Mouse (Mus musculus): ENCODE measurements around the gene 3110009E18Rik. TPM values are rescaled to one million over a fixed set of nuclear protein-coding genes. Genes with fewer than 3 reads are reported as not detected.
"Not testable (repeated sequence)": the region's sequence is repeated elsewhere in the genome, so short reads cannot be mapped to it uniquely, and the experiment has no call there.

3110009E18Rik gene
- polyA plus RNA-seq, 1 experiment from 2014 or later, result 26.1 TPM

GRCm38 (mm10) chr1:120082957-120083585 is 37.9 kb upstream of the 3110009E18Rik start:
- no peaks in the 10 kb centered on the region for H3K36me3 ChIP-seq (ENCODE audit: control insufficient read depth, insufficient read depth, low read length)
- H3K9me3 ChIP-seq (ENCODE audit: control insufficient read depth, low read length), result no peaks in the 10 kb centered on the region
- 42% methylated on average over 7 of the region's 7 CpGs for WGBS
- no peak for DNase-seq (ENCODE audit: low spot score)
- no peak overlapping the region for H3K4me3 ChIP-seq (ENCODE audit: low read depth, low read length)
- H3K9ac ChIP-seq (ENCODE audit: low read depth, low read length), result no peak overlapping the region
- no peak for ATAC-seq (ENCODE audit: low FRiP score)
- H3K27ac ChIP-seq (ENCODE audit: low read depth, low read length), result no peak overlapping the region
- no peaks in the 10 kb centered on the region for H3K27me3 ChIP-seq (ENCODE audit: control insufficient read depth, insufficient read depth, low read length)
- no peak overlapping the region for H3K4me2 ChIP-seq (replicated peaks; ENCODE audit: low read depth, low read length)
- no peaks in the 10 kb centered on the region for H3K4me1 ChIP-seq (replicated peaks; ENCODE audit: control insufficient read depth, insufficient read depth, low read length)

- Histone ChIP-seq H3K4me2 (replicated peaks; ENCODE audit: low read depth, low read length) (no peak overlapping the region), H3K27ac (ENCODE audit: low read depth, low read length) (no peak overlapping the region), H3K4me1 (replicated peaks; ENCODE audit: control insufficient read depth, insufficient read depth, low read length) (no peaks in the 10 kb centered on the region), H3K4me3 (ENCODE audit: low read depth, low read length) (no peak overlapping the region), H3K27me3 (ENCODE audit: control insufficient read depth, insufficient read depth, low read length) (no peaks in the 10 kb centered on the region), H3K36me3 (ENCODE audit: control insufficient read depth, insufficient read depth, low read length) (no peaks in the 10 kb centered on the region), H3K9me3 (ENCODE audit: control insufficient read depth, low read length) (no peaks in the 10 kb centered on the region), H3K9ac (ENCODE audit: low read depth, low read length) (no peak overlapping the region)
- DNase-seq (ENCODE audit: low spot score) (no peak), ATAC-seq (ENCODE audit: low FRiP score) (no peak)
- 63% methylated on average over 5 of the region's 5 CpGs for WGBS
Measured at GRCm38 (mm10) chr1:120083921-120084517, 37.0 kb upstream of the 3110009E18Rik start.

DNA sequence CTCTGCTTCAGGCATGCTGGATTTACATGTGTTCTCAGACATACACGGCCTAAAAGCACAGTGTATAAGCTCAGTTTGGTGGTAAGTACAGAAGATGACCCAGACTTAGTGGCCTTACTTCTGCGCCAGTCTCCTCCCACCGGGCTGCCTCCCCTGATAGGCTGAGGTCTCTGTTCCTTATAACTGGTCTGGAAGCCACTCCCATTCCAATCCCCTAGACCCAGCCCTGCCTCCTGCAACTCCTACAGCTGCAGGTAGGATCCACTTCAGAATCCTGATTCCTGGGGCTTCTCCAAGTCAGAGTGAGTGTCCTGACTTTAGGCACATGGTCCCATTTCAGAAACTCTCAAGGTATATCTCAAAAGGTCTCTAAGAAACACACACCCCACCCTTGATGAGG is 35.3 kb upstream of the 3110009E18Rik start:
- ATAC-seq (ENCODE audit: low FRiP score), result no peak
- Histone ChIP-seq H3K9ac (ENCODE audit: low read depth, low read length) (no peak overlapping the region), H3K36me3 (ENCODE audit: control insufficient read depth, insufficient read depth, low read length) (no peaks in the 10 kb centered on the region), H3K27me3 (ENCODE audit: control insufficient read depth, insufficient read depth, low read length) (no peaks in the 10 kb centered on the region), H3K27ac (ENCODE audit: low read depth, low read length) (no peak overlapping the region), H3K4me2 (replicated peaks; ENCODE audit: low read depth, low read length) (no peak overlapping the region), H3K4me3 (ENCODE audit: low read depth, low read length) (no peak overlapping the region), H3K9me3 (ENCODE audit: control insufficient read depth, low read length) (no peaks in the 10 kb centered on the region), H3K4me1 (replicated peaks; ENCODE audit: control insufficient read depth, insufficient read depth, low read length) (no peaks in the 10 kb centered on the region)
- 51% methylated on average over 3 of the region's 3 CpGs for WGBS
- no peak for DNase-seq (ENCODE audit: low spot score)

- no peak for DNase-seq (ENCODE audit: low spot score)
- Histone ChIP-seq H3K27ac (ENCODE audit: low read depth, low read length) (no peak overlapping the region), H3K27me3 (ENCODE audit: control insufficient read depth, insufficient read depth, low read length) (no peaks in the 10 kb centered on the region), H3K4me2 (replicated peaks; ENCODE audit: low read depth, low read length) (no peak overlapping the region), H3K4me3 (ENCODE audit: low read depth, low read length) (no peak overlapping the region), H3K36me3 (ENCODE audit: control insufficient read depth, insufficient read depth, low read length) (no peaks in the 10 kb centered on the region), H3K9ac (ENCODE audit: low read depth, low read length) (no peak overlapping the region), H3K4me1 (replicated peaks; ENCODE audit: control insufficient read depth, insufficient read depth, low read length) (no peaks in the 10 kb centered on the region), H3K9me3 (ENCODE audit: control insufficient read depth, low read length) (no peaks in the 10 kb centered on the region)
- 64% methylated on average over 13 of the region's 13 CpGs for WGBS
- ATAC-seq (ENCODE audit: low FRiP score), result no peak
Measured at GRCm38 (mm10) chr1:120086644-120087043, 34.3 kb upstream of the 3110009E18Rik start.

DNA sequence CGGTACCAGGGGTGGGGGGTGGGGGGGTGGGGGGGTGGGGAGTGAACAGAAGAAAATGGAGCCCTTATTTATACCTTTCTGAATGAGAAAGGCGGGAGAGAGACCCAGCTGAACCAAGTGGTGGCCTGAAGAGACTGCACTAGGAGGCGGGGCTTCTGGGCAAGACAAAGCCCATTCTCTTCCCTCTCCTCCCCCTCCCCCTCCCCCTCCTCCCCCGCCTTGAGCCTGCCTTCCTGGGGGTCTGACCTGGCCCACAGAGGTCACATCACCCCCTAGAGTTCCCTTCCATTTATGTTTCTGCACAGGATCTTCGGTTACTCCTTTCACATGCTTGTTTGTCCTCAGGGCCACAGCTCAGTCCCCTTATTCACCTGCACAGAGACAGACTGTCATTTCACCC is 31.8 kb upstream of the 3110009E18Rik start:
- WGBS, result 17% methylated on average over 4 of the region's 5 CpGs
- Histone ChIP-seq H3K27me3 (ENCODE audit: control insufficient read depth, insufficient read depth, low read length) (no peaks in the 10 kb centered on the region), H3K9me3 (ENCODE audit: control insufficient read depth, low read length) (no peaks in the 10 kb centered on the region), H3K4me1 (replicated peaks; ENCODE audit: control insufficient read depth, insufficient read depth, low read length) (no peaks in the 10 kb centered on the region), H3K9ac (ENCODE audit: low read depth, low read length) (no peak overlapping the region), H3K4me2 (replicated peaks; ENCODE audit: low read depth, low read length) (no peak overlapping the region), H3K36me3 (ENCODE audit: control insufficient read depth, insufficient read depth, low read length) (no peaks in the 10 kb centered on the region), H3K4me3 (ENCODE audit: low read depth, low read length) (no peak overlapping the region), H3K27ac (ENCODE audit: low read depth, low read length) (no peak overlapping the region)
- DNase-seq (ENCODE audit: low spot score) (peak; percentile 44), ATAC-seq (ENCODE audit: low FRiP score) (peak; percentile 57; the same call in 1 of the 2 replicates)

GRCm38 (mm10) chr1:120090880-120091570 is 30.0 kb upstream of the 3110009E18Rik start:
- Histone ChIP-seq H3K27ac (ENCODE audit: low read depth, low read length) (no peak overlapping the region), H3K27me3 (ENCODE audit: control insufficient read depth, insufficient read depth, low read length) (no peaks in the 10 kb centered on the region), H3K4me2 (replicated peaks; ENCODE audit: low read depth, low read length) (no peak overlapping the region), H3K9ac (ENCODE audit: low read depth, low read length) (no peak overlapping the region), H3K36me3 (ENCODE audit: control insufficient read depth, insufficient read depth, low read length) (no peaks in the 10 kb centered on the region), H3K9me3 (ENCODE audit: control insufficient read depth, low read length) (no peaks in the 10 kb centered on the region), H3K4me3 (ENCODE audit: low read depth, low read length) (no peak overlapping the region), H3K4me1 (replicated peaks; ENCODE audit: control insufficient read depth, insufficient read depth, low read length) (no peaks in the 10 kb centered on the region)
- 85% methylated on average over 8 of the region's 8 CpGs for WGBS
- no peak for DNase-seq (ENCODE audit: low spot score)
- ATAC-seq (ENCODE audit: low FRiP score), result no peak

DNA sequence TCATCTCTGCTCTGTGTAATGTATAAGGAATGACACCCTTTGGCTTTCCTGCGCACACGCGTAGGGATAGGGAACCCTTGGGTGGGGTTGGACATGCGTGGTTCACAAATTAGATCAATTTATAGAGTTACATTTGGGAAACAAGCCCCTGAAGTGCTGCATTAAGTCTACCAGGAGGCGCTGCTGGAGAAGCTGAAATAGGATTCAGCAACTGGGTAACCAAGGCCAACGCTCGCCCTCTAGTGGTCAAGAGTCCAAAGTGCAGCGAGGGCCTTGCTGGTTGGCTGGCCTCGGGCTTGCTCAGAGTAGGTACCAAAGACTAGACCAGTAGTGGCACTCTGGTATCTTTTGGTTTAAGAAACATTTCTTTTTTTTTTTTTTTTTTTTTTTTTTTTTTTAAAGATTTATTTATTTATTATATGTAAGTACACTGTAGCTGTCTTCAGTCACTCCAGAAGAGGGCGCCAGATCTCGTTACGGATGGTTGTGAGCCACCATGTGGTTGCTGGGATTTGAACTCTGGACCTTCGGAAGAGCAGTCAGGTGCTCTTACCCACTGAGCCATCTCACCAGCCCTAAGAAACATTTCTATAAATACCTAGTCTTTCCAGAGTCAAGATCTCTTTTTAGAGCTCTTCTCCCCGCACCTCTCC is 27.4 kb upstream of the 3110009E18Rik start:
- WGBS, result 57% methylated on average over 11 of the region's 14 CpGs
- ATAC-seq (ENCODE audit: low FRiP score), result peak; percentile 45; the same call in 1 of the 2 replicates
- H3K27me3 ChIP-seq (ENCODE audit: control insufficient read depth, insufficient read depth, low read length); H3K9me3 ChIP-seq (ENCODE audit: control insufficient read depth, low read length); H3K27ac ChIP-seq (ENCODE audit: low read depth, low read length); H3K36me3 ChIP-seq (ENCODE audit: control insufficient read depth, insufficient read depth, low read length); H3K9ac ChIP-seq (ENCODE audit: low read depth, low read length); H3K4me3 ChIP-seq (ENCODE audit: low read depth, low read length); H3K4me1 ChIP-seq (replicated peaks; ENCODE audit: control insufficient read depth, insufficient read depth, low read length); H3K4me2 ChIP-seq (replicated peaks; ENCODE audit: low read depth, low read length): not testable (repeated sequence)
- DNase-seq (ENCODE audit: low spot score), result peak; percentile 86

DNA sequence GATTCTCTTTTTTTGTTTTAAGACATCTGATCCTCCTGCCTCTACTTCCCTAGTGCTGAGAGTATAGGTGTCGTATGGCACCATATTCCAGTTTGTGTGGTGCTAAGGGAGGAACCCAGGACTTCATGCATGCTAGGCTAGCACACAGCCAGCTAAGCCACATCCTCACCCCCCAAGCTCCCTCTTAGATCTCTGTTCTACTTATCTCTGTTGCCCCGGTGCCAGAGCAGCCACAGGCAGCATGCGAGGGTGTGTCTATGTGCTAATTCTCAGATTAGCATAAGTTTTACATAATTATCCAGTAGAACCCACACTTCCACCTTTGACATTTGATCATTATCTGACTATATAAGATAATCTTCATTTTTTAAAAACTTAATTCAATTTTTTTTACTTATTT is 26.1 kb upstream of the 3110009E18Rik start:
- no peaks in the 10 kb centered on the region for H3K36me3 ChIP-seq (ENCODE audit: control insufficient read depth, insufficient read depth, low read length)
- H3K9ac ChIP-seq (ENCODE audit: low read depth, low read length), result no peak overlapping the region
- no peak overlapping the region for H3K27ac ChIP-seq (ENCODE audit: low read depth, low read length)
- H3K4me1 ChIP-seq (replicated peaks; ENCODE audit: control insufficient read depth, insufficient read depth, low read length), result no peaks in the 10 kb centered on the region
- H3K27me3 ChIP-seq (ENCODE audit: control insufficient read depth, insufficient read depth, low read length), result no peaks in the 10 kb centered on the region
- no peak overlapping the region for H3K4me3 ChIP-seq (ENCODE audit: low read depth, low read length)
- no peak overlapping the region for H3K4me2 ChIP-seq (replicated peaks; ENCODE audit: low read depth, low read length)
- WGBS, result 76% methylated on average over 3 of the region's 3 CpGs
- no peak for DNase-seq (ENCODE audit: low spot score)
- no peaks in the 10 kb centered on the region for H3K9me3 ChIP-seq (ENCODE audit: control insufficient read depth, low read length)
- no peak for ATAC-seq (ENCODE audit: low FRiP score)
